Mouse (Mus musculus): Measurements from ENCODE around the gene Nxpe3. TPM values are rescaled to one million over a fixed set of nuclear protein-coding genes. Genes with fewer than 3 reads are reported as not detected.

Gene Nxpe3
- polyA plus RNA-seq, 1 experiment from 2014 or later: 1.4 TPM

Other genes with a start within 250 kb of the Nxpe3 start
- gene Nfkbiz, start 56.4 kb downstream of the Nxpe3 start, polyA plus RNA-seq (2015; fragmentation: Nextera tagmentation; extraction: Ambion mirVana): 2.0 and 3.3 TPM in 2 replicates
- gene Cep97, start 39.6 kb upstream of the Nxpe3 start, polyA plus RNA-seq (2015; fragmentation: Nextera tagmentation; extraction: Ambion mirVana): 11.0 and 12.3 TPM in 2 replicates
- 485 and 506 TPM in 2 replicates for gene Rpl24, start 71.0 kb upstream of the Nxpe3 start, polyA plus RNA-seq (2015; fragmentation: Nextera tagmentation; extraction: Ambion mirVana)
- gene Zbtb11, start 78.6 kb upstream of the Nxpe3 start, polyA plus RNA-seq (2015; fragmentation: Nextera tagmentation; extraction: Ambion mirVana): 22.5 and 23.7 TPM in 2 replicates
- 193 and 199 TPM in 2 replicates for gene Pcnp, start 134.5 kb upstream of the Nxpe3 start, polyA plus RNA-seq (2015; fragmentation: Nextera tagmentation; extraction: Ambion mirVana)
- gene Trmt10c, start 142.5 kb upstream of the Nxpe3 start, polyA plus RNA-seq (2015; fragmentation: Nextera tagmentation; extraction: Ambion mirVana): 18.9 and 20.9 TPM in 2 replicates
- gene Senp7, start 153.1 kb upstream of the Nxpe3 start, polyA plus RNA-seq (2015; fragmentation: Nextera tagmentation; extraction: Ambion mirVana): 41.8 and 46.9 TPM in 2 replicates

Data from neural tube, embryonic 15.5 days (tissue).